Mouse (Mus musculus) C2C12 (cell line): ENCODE measurements around the gene Gsta2. TPM values are rescaled to one million over a fixed set of nuclear protein-coding genes. Genes with fewer than 3 reads are reported as not detected.
"Not testable (repeated sequence)": the region's sequence is repeated elsewhere in the genome, so short reads cannot be mapped to it uniquely, and the experiment has no call there.

Source experiments
- H3K27me3 ChIP-seq: one replicate; pipeline ENCODE4 v1.6.1; 2011; ENCODE audit not compliant: control insufficient read depth, insufficient read depth, insufficient read length
- H3K36me3 ChIP-seq: one replicate; pipeline ENCODE4 v1.6.1; 2011; ENCODE audit not compliant: control insufficient read depth, insufficient read depth
- H3K4me3 ChIP-seq: one replicate; pipeline ENCODE4 v1.5.1; 2011; ENCODE audit warnings: mild to moderate bottlenecking, control low read depth; ENCODE audit not compliant: poor library complexity, insufficient read depth, severe bottlenecking
- H3K79me2 ChIP-seq: one replicate; pipeline ENCODE4 v1.6.1; 2011; ENCODE audit not compliant: control insufficient read depth, insufficient read depth
- H3K79me3 ChIP-seq: one replicate; pipeline ENCODE4 v1.6.1; 2011; ENCODE audit warnings: low read depth, control low read depth
- H3ac ChIP-seq: one replicate; pipeline ENCODE3; 2011; ENCODE audit warnings: low read depth; ENCODE audit not compliant: control insufficient read depth, insufficient read length
- CEBPB ChIP-seq: IDR thresholded peaks from one replicate; pipeline ENCODE4 v1.6.1; 2011; ENCODE audit warnings: low read depth, mild to moderate bottlenecking, control low read depth, moderate library complexity
- CTCF ChIP-seq: IDR thresholded peaks from one replicate; pipeline ENCODE4 v1.5.1; 2011; ENCODE audit not compliant: control insufficient read depth, insufficient read depth, insufficient read length
- FOSL1 ChIP-seq: IDR thresholded peaks from one replicate; pipeline ENCODE4 v1.8.0; 2011; ENCODE audit warnings: mild to moderate bottlenecking, low read length; ENCODE audit not compliant: poor library complexity, insufficient read depth, severe bottlenecking
- MAX ChIP-seq: IDR thresholded peaks from one replicate; pipeline ENCODE4 v1.6.1; 2011; ENCODE audit warnings: mild to moderate bottlenecking, control low read depth
- MYOD1 ChIP-seq: IDR thresholded peaks from one replicate; pipeline ENCODE4 v1.6.1; 2011; ENCODE audit warnings: low read depth; ENCODE audit not compliant: control insufficient read depth, insufficient read length
- MYOG ChIP-seq: IDR thresholded peaks from one replicate; pipeline ENCODE4 v1.6.1; 2011; ENCODE audit not compliant: control insufficient read depth, insufficient read length; ENCODE audit errors: extremely low read depth
- USF1 ChIP-seq: IDR thresholded peaks from one replicate; pipeline ENCODE4 v1.6.1; 2011; ENCODE audit warnings: low read depth, mild to moderate bottlenecking, control low read depth, moderate library complexity
- polyA plus RNA-seq: library from polyadenylated mRNA; unstranded; fragments of >200 nt; fragmentation: generic; extraction: Trizol; gene quantifications from one replicate; pipeline ENCODE4 v1.2.1, GENCODE M21; 2012; ENCODE audit warnings: missing spikeins

The Gsta2 gene
- polyA plus RNA-seq, 1 experiment: 0.09 TPM

GRCm38 (mm10) chr9:78369786-78370185 lies 14.2 kb upstream of the Gsta2 start:
- Histone ChIP-seq H3K79me3 (no peaks in the 10 kb centered on the region), H3K79me2 (no peaks in the 10 kb centered on the region), H3K4me3 (no peak overlapping the region), H3ac (no peak overlapping the region), H3K36me3 (no peaks in the 10 kb centered on the region), H3K27me3 (no peaks in the 10 kb centered on the region)
- TF ChIP-seq CEBPB (no peak), MYOD1 (no peak), MAX (no peak), FOSL1 (no peak), CTCF (no peak), USF1 (no peak), MYOG (no peak)

DNA sequence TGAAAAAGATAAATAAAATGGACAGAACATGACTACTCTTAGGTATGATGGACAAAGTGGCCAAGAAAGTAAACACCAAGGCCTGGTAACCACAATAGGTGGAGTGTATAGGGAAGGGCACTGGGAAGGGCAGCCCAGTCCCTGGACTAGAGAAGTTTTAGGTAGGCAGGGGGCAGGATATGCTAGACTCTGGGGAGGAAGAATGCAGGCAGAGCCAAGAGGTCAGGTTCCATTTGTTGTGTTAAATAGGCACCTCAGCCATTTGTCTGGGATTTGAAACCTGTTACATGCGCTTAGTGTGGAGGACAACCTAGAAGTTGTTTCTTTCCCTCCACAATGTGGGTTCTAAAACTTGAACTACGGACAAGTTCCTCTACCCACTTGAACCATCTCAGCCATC lies 13.8 kb upstream of the Gsta2 start:
- H3K27me3 ChIP-seq: no peaks in the 10 kb centered on the region
- H3K4me3 ChIP-seq: no peak overlapping the region
- H3K79me2 ChIP-seq: no peaks in the 10 kb centered on the region
- H3K36me3 ChIP-seq: no peaks in the 10 kb centered on the region
- TF ChIP-seq CEBPB: no peak
- no peak for TF ChIP-seq MYOD1
- no peak for TF ChIP-seq MAX
- no peak for TF ChIP-seq FOSL1
- TF ChIP-seq USF1: no peak
- TF ChIP-seq MYOG: no peak
- no peak for TF ChIP-seq CTCF
- H3ac ChIP-seq: no peak overlapping the region
- no peaks in the 10 kb centered on the region for H3K79me3 ChIP-seq

DNA sequence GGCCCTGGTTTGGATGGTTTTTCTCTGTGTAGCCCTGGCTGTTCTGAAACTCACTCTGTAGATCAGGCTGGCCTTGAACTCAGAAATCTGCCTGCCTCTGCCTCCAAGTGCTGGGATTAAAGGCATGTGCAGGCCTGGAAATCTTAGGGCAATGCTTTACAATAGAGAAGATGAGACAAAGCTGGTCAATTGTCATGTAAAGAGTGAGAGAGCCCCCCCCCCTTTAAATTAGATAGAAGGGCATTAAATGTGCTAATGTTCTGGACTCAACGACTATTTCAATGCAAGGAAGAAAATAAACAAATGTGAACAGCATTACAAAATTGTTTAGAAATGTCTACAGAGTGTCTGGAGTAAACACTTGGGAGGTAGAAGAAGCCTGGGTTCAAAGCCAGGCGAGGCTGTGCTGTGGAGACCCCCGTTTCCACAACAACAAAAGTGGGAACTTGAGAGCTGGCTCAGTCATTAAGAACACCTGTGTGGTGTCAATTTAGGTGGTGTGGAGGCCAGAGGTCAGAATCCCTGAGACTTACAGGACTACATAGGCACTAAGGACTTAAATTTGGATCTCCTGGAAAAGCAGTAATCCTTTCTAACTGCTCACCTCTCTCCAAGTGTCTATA lies 13.2 kb upstream of the Gsta2 start:
- H3K27me3 ChIP-seq: no peaks in the 10 kb centered on the region
- no peaks in the 10 kb centered on the region for H3K79me3 ChIP-seq
- H3K79me2 ChIP-seq: no peaks in the 10 kb centered on the region
- no peaks in the 10 kb centered on the region for H3K36me3 ChIP-seq
- H3ac ChIP-seq: no peak overlapping the region
- TF ChIP-seq CTCF (no peak), FOSL1 (no peak), USF1 (no peak), MYOG (no peak), MYOD1 (no peak), MAX (no peak), CEBPB (no peak)
- H3K4me3 ChIP-seq: no peak overlapping the region

DNA sequence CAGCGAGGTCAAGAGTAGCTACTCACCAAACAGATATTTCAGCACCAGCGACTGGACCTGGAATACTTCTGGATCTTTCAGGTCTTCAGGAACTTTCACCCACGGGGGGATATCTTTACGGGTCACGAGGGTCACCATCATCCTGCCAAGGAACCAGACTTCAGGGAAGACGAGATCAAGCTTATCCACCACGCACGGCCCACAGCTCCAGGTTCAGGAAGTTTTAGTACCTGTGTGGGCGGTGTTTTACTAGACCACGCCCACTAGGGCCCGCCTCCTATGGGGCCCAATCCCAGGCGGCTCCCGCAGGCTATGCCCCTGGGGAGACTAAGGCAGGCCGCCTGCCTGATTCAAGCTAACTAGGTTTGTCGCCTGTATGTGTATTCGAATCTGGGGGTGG lies 12.4 kb upstream of the Gsta2 start, which contains the start of gene Dppa5a:
Gene Dppa5a (minus strand): TSS at position 219 of the 400 bp plus-strand sequence.
- not testable (repeated sequence) for H3K36me3 ChIP-seq, H3K27me3 ChIP-seq, H3K79me2 ChIP-seq, H3K4me3 ChIP-seq, H3ac ChIP-seq, H3K79me3 ChIP-seq

DNA sequence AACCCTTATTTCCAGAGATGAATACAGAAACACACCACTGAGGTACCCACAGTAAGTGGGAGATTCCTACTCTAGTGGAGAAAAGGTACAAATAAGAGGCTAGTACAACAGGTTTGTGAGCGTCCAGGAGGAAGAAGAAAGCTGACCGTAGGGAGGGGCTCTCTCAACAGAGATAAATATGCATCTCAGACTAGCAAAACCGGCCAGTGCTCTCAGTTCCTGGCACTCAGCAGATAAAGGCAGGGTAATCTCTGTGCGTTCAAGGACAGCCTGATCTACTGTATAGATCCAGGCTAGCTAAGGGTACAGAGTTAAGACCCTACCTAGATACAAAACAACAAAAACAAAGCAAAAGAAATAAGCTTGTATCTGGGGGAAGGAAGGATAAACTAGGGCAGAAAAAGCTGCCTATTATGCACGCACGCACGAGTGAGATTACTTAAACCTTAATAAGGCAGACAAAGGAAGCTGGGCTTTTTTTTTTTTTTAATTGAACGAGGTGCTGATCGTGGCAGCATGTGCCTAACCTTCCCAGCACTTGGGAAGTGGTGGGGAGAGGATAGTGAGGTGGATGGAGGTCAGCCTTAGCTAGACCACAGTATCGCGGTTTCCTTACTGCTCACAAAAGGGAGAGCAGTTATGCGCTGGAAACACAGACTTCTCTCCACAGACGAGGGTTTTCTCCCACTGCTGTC lies 10.4 kb upstream of the Gsta2 start:
- no peak overlapping the region for H3K4me3 ChIP-seq
- no peaks in the 10 kb centered on the region for H3K27me3 ChIP-seq
- no peak for TF ChIP-seq MAX
- no peak for TF ChIP-seq CEBPB
- no peak for TF ChIP-seq USF1
- no peak for TF ChIP-seq MYOD1
- no peak for TF ChIP-seq MYOG
- TF ChIP-seq CTCF: no peak
- TF ChIP-seq FOSL1: no peak

GRCm38 (mm10) chr9:78364701-78365100 lies 9.1 kb upstream of the Gsta2 start:
- Histone ChIP-seq H3K4me3 (no peak overlapping the region), H3K79me3 (no peaks in the 10 kb centered on the region), H3K36me3 (no peaks in the 10 kb centered on the region), H3ac (no peak overlapping the region), H3K79me2 (no peaks in the 10 kb centered on the region), H3K27me3 (no peaks in the 10 kb centered on the region)
- TF ChIP-seq MYOG (no peak), FOSL1 (no peak), CEBPB (no peak), MYOD1 (no peak), CTCF (no peak), USF1 (no peak), MAX (no peak)

More for the DNA sequence above, 10.4 kb upstream of the Gsta2 start:
- H3K36me3 ChIP-seq: no peaks in the 10 kb centered on the region
- H3ac ChIP-seq: no peak overlapping the region
- H3K79me2 ChIP-seq: no peaks in the 10 kb centered on the region
- H3K79me3 ChIP-seq: no peaks in the 10 kb centered on the region
